Mouse (Mus musculus) ES-Bruce4 (cell line): Measurements from ENCODE around the gene Eva1c. TPM values are rescaled to one million over a fixed set of nuclear protein-coding genes. Genes with fewer than 3 reads are reported as not detected.

Source experiments
- H3K27ac ChIP-seq: 2 replicates; pipeline ENCODE4 v1.5.1; 2012; ENCODE audit warnings: low read length, inconsistent platforms; ENCODE audit not compliant: insufficient read depth
- H3K27me3 ChIP-seq: 2 replicates; pipeline ENCODE4 v1.6.1; 2012; ENCODE audit warnings: mild to moderate bottlenecking, low read length, inconsistent platforms; ENCODE audit not compliant: control insufficient read depth, poor library complexity, insufficient read depth, severe bottlenecking
- H3K36me3 ChIP-seq: 2 replicates; pipeline ENCODE4 v1.6.1; 2012; ENCODE audit warnings: inconsistent platforms, mild to moderate bottlenecking, low read length, moderate library complexity; ENCODE audit not compliant: control insufficient read depth, poor library complexity, insufficient read depth, severe bottlenecking
- H3K4me1 ChIP-seq: one replicate; pipeline ENCODE4 v1.8.1; 2011; ENCODE audit warnings: low read length; ENCODE audit not compliant: control insufficient read depth, insufficient read depth
- H3K4me3 ChIP-seq: 2 replicates; pipeline ENCODE4 v1.5.1; 2011; ENCODE audit warnings: low read depth, mild to moderate bottlenecking, low read length
- H3K9ac ChIP-seq: 2 replicates; pipeline ENCODE4 v1.6.1; 2012; ENCODE audit warnings: low read depth, mild to moderate bottlenecking, inconsistent platforms; ENCODE audit not compliant: poor library complexity, severe bottlenecking
- H3K9me3 ChIP-seq: replicated peaks from 2 replicates; pipeline ENCODE4 v1.6.1; 2012; ENCODE audit warnings: mild to moderate bottlenecking, low read length, inconsistent platforms; ENCODE audit not compliant: control insufficient read depth, poor library complexity, insufficient read depth, severe bottlenecking
- CTCF ChIP-seq: IDR thresholded peaks from one replicate; pipeline ENCODE4 v1.8.1; 2011; ENCODE audit warnings: low read depth, low read length
- EP300 ChIP-seq: IDR thresholded peaks from 2 replicates; pipeline ENCODE4 v1.6.1; 2011; ENCODE audit warnings: low read depth, low read length; ENCODE audit not compliant: insufficient read depth
- POLR2A ChIP-seq: IDR thresholded peaks from one replicate; pipeline ENCODE4 v1.8.1; 2011; ENCODE audit warnings: low read length; ENCODE audit not compliant: insufficient read depth
- polyA plus RNA-seq: library from polyadenylated mRNA; stranded (reverse); fragments of >200 nt; gene quantifications from 2 replicates; pipeline ENCODE4 v1.2.4, GENCODE M21; 2011; ENCODE audit warnings: low read depth; ENCODE audit not compliant: missing spikeins, insufficient read depth, insufficient read length

The Eva1c gene
- polyA plus RNA-seq, 1 experiment, result 4.9 TPM

DNA sequence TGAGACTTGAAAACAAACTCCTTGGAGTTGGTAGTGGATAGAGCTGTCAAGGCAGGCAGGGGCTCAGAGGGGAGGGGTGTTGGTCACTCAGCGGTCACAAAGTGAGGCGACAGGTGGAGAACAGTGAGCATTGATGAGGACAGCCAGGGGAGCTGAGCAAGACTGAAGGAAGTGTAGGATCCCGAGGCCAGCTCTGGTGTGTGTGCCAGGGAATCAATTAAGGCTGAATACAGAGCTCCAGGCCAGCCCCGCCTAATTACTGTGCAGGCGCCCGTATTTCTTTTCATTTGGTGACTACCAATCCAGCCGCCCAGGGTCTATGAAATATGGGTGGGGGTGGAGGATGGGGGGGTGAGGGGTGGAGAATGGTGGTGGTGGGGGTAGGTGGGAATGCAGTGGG is 24.4 kb downstream of the Eva1c start:
- Histone ChIP-seq H3K4me1 (peaks cover 2% of the 10 kb centered on the region), H3K9me3 (no peaks in the 10 kb centered on the region), H3K36me3 (no peaks in the 10 kb centered on the region), H3K4me3 (no peak overlapping the region), H3K9ac (no peak overlapping the region), H3K27me3 (no peaks in the 10 kb centered on the region), H3K27ac (no peak overlapping the region)
- no peak for TF ChIP-seq POLR2A

DNA sequence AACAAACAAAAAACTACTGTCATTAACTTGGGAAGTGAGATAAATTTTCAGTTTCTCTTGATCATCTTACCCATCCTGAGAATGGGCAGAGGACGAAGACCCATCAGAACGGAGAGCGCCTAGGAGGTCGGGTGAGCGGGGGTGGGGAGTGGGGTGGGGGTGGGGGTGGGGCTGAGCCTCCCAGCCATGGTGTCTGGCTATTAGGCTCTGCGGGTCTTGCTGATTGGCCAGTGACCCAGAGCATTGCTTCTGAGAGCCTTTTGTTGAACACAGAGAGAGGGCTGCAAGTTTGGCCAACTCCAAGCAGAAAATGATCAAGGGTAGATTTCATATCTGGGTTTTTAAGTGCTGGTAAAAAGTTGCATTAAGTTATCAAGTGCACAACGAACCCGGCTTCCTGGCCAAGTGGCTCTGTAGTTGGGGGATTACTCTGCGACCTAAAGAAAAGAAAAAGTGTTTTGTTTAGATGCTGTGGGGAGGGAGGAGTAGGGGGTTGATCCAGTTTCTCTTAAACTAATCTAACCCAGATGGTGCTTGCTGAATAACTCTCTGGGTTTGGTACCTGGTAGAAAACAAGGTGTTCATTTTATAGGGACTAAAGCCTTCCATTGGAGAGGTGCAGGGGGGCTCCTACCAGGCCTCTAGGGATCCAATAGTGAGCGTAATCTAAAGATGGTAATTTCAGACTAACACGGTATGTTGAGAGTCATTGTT is 25.3 kb downstream of the Eva1c start:
- Histone ChIP-seq H3K9ac (no peak overlapping the region), H3K27ac (no peak overlapping the region), H3K9me3 (no peaks in the 10 kb centered on the region), H3K4me1 (peaks cover 2% of the 10 kb centered on the region), H3K4me3 (no peak overlapping the region), H3K27me3 (no peaks in the 10 kb centered on the region), H3K36me3 (no peaks in the 10 kb centered on the region)
- TF ChIP-seq EP300 (no peak), POLR2A (no peak), CTCF (no peak)

DNA sequence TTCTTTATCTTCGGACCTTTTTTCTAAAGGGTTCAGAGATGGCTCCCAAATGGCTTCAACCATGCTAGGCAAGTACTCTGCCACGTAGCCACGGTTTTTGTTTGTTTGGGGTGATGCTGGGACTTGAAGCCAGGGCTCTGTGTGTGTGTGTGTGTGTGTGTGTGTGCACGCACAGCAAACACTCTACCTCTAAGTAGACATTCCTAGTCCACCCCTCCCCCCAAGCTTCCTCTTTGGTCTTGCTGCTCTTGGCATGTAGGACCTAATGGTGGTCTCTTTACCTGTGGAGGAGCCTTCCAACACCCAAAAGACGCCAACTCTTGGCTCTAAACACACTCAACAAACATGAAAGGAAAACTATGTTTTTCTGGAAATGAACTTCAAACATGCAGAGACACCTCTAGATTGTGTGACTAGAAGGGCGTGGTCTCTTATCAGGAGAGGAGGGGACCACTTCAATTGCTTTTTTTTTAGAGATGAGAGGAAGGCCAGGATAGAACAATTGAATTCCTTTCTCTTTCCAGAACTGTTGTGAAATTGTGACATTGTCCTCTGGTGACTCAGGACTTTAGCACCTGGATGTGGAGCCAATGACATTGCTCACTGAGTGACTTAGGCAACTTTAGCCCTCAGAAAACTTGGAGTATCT is 30.2 kb downstream of the Eva1c start:
- Histone ChIP-seq H3K4me1 (no peaks in the 10 kb centered on the region), H3K27me3 (no peaks in the 10 kb centered on the region), H3K4me3 (no peak overlapping the region), H3K9ac (no peak overlapping the region), H3K27ac (no peak overlapping the region), H3K9me3 (no peaks in the 10 kb centered on the region), H3K36me3 (no peaks in the 10 kb centered on the region)
- TF ChIP-seq CTCF (no peak), POLR2A (no peak), EP300 (no peak)

DNA sequence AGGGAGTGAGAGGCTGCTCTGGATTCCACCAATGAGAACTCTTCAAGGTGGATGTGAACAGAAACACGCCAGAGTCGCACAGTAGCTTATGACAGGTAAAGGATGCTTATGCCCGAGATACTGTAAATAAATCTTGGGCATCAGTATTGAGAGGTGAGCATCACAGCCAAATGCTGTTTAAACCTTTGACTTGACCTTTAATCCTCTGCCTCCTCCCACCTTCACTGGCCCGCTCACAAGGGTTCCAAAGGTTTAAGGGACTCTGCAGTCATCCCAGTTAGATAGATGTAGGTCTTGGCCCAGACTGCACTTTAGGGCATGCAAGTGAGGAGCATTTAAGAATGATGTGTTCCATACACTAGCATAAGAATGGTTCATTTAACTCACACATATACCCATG is 31.7 kb downstream of the Eva1c start:
- TF ChIP-seq CTCF, result no peak
- no peak for TF ChIP-seq POLR2A
- TF ChIP-seq EP300, result no peak
- Histone ChIP-seq H3K27ac (no peak overlapping the region), H3K27me3 (no peaks in the 10 kb centered on the region), H3K36me3 (no peaks in the 10 kb centered on the region), H3K9ac (no peak overlapping the region), H3K4me3 (no peak overlapping the region), H3K9me3 (no peaks in the 10 kb centered on the region), H3K4me1 (no peaks in the 10 kb centered on the region)

DNA sequence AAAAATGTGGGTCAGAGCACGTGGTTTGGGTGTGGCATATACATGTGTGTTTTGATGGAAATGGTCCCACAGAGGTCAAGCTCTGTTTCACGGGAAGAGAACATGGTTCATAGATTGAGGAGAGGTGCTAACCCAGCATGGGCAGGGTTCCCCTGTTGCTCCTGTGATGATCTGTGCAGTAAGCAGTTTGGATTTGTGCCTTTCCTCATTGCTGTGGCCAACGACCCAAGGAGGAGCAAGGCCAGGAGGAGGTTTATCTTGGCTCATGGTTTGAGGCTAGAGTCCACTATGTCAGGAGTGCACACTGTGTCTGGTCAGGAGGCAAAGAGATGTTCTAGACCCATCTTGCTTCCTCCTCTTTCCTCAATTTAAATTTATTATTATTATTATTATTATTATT is 36.5 kb downstream of the Eva1c start:
- H3K36me3 ChIP-seq, result no peaks in the 10 kb centered on the region
- TF ChIP-seq EP300, result no peak
- no peak for TF ChIP-seq POLR2A
- TF ChIP-seq CTCF, result no peak
- no peak overlapping the region for H3K4me3 ChIP-seq
- H3K27me3 ChIP-seq, result no peaks in the 10 kb centered on the region; the same call in 1 of the 2 replicates
- no peaks in the 10 kb centered on the region for H3K9me3 ChIP-seq
- H3K27ac ChIP-seq, result no peak overlapping the region
- no peak overlapping the region for H3K9ac ChIP-seq
- H3K4me1 ChIP-seq, result no peaks in the 10 kb centered on the region

DNA sequence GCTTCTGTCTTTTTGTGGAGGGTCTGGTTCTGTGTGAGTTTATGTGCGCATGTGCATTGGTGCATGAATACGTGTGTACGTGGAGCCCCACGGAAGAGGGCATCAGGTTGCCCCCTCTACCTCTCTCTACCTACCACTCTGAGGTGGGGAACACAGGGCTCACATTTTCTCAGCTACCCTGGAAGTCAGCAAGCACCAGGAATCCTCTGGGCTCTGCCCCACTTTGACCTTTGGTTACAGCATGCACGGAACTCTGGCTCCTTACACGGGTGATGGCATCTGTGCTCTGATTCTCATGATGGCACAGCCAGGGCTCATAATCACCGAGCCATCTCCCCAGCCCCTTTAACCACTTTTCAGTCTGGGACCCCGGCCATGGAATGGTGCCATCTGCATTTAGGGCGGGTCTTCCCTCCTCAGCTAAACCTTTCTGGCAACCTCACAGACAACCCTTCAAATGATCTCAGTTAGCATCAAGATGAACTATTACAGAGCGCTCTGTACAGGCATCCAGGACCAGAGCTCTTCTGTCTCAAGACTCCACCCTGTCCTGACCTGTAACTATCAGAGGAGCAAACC is 37.0 kb downstream of the Eva1c start:
- Histone ChIP-seq H3K4me1 (peaks cover 3% of the 10 kb centered on the region), H3K9me3 (no peaks in the 10 kb centered on the region), H3K27ac (no peak overlapping the region), H3K9ac (no peak overlapping the region), H3K27me3 (no peaks in the 10 kb centered on the region; the same call in 1 of the 2 replicates), H3K4me3 (no peak overlapping the region), H3K36me3 (no peaks in the 10 kb centered on the region)
- TF ChIP-seq EP300 (no peak), POLR2A (no peak), CTCF (no peak)
